Mouse (Mus musculus): ENCODE measurements at regions not wholly inside any gene's neighbourhood (a gene's known extent, or its start where the extent isn't known, plus 50 kb on each side); places are given as distances from the start of the nearest gene placed in this dataset.

- ATAC-seq (replicated peaks in 1 of 2; ENCODE audit: insufficient read depth in 1 of 2, low FRiP score in 2 of 2, low TSS enrichment in 1 of 2, low read depth in 1 of 2, poor library complexity in 2 of 2, severe bottlenecking in 2 of 2), result no peak
Observed at GRCm38 (mm10) chr3:18634855-18635254, 686.6 kb downstream of the Cypt12 start.

GRCm38 (mm10) chr3:18637553-18637952 is 689.3 kb downstream of the Cypt12 start:
- ATAC-seq (replicated peaks in 1 of 2; ENCODE audit: insufficient read depth in 1 of 2, low FRiP score in 2 of 2, low TSS enrichment in 1 of 2, low read depth in 1 of 2, poor library complexity in 2 of 2, severe bottlenecking in 2 of 2), result no peak

- no peak for ATAC-seq (replicated peaks in 1 of 2; ENCODE audit: insufficient read depth in 1 of 2, low FRiP score in 2 of 2, low TSS enrichment in 1 of 2, low read depth in 1 of 2, poor library complexity in 2 of 2, severe bottlenecking in 2 of 2)
Observed at GRCm38 (mm10) chr3:18640286-18640685, 692.1 kb downstream of the Cypt12 start.

DNA sequence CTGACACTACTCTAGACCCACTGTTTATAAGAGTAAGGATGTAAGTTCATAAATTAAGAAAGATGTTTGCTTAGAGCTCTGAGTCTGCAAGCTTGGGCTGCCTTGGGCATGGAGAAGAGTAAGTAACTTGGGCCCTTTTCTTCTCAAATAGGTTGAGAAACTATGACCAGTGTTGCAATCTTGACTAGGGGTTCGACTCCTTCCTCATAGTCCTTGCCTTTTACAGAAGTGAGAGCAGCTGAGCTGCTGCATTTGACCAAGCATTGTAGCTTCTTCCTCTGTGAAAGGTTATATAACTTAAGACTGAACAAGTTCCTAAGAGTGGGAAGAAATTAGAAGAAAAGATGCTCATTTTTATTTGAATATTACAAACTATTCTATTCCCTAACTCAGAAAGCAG is 693.5 kb downstream of the Cypt12 start:
- no peak for ATAC-seq (replicated peaks in 1 of 2; ENCODE audit: insufficient read depth in 1 of 2, low FRiP score in 2 of 2, low TSS enrichment in 1 of 2, low read depth in 1 of 2, poor library complexity in 2 of 2, severe bottlenecking in 2 of 2)

DNA sequence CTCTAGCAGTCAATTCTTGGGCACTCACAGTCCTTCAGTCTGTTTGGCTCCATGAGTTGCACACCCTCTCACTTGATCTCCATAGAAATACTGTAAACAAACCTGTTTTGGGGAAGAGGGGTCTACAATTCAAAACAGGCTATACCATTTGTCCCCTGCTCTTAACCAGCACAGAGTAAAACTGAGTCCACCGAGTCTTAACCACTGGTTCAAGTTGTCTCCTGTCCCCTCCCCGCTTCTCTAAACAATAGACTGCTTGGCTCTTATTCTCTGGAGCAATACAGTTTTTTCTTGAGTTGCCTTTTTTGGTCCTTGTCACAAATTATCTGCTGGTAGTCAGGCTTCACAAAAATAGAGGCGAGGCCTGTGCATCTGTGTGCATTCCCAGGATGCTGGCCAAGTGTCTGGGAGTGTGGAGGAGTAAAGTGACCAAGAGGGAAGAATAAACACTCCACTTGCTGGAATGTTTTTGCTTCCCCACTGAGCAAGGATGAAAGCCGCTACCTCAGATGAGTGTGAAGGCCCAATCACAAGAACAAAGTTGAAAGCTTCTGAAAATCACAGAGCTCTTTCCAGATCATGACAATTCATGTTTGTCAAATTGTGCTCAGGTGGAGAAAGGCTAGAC is 695.3 kb downstream of the Cypt12 start:
- no peak for ATAC-seq (replicated peaks in 1 of 2; ENCODE audit: insufficient read depth in 1 of 2, low FRiP score in 2 of 2, low TSS enrichment in 1 of 2, low read depth in 1 of 2, poor library complexity in 2 of 2, severe bottlenecking in 2 of 2)

- ATAC-seq (replicated peaks in 1 of 2; ENCODE audit: insufficient read depth in 1 of 2, low FRiP score in 2 of 2, low TSS enrichment in 1 of 2, low read depth in 1 of 2, poor library complexity in 2 of 2, severe bottlenecking in 2 of 2), result no peak
Observed at GRCm38 (mm10) chr3:18645481-18645880, 697.3 kb downstream of the Cypt12 start.

DNA sequence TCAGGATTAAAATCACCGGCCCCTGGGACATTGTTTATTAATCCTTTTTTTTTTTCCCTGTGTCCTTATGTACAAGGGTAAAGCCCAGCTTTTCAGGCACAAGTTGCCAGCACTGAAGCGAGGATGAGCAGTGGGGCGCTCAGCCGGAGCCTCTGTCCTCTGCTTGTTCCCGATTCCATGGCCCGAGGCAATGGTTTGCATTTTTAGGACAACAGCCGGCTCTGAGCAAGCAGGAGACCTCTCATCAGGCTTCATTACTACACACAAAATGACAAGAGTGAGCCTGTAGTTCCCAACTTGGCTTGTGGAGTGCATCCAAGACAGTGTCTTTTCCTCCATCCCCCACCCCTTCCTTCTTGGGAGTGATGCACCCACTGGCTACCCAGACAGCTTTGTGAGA is 697.7 kb downstream of the Cypt12 start:
- no peak for ATAC-seq (replicated peaks in 1 of 2; ENCODE audit: insufficient read depth in 1 of 2, low FRiP score in 2 of 2, low TSS enrichment in 1 of 2, low read depth in 1 of 2, poor library complexity in 2 of 2, severe bottlenecking in 2 of 2)

GRCm38 (mm10) chr3:18653557-18653956 is 705.3 kb downstream of the Cypt12 start:
- ATAC-seq (replicated peaks in 1 of 2; ENCODE audit: insufficient read depth in 1 of 2, low FRiP score in 2 of 2, low TSS enrichment in 1 of 2, low read depth in 1 of 2, poor library complexity in 2 of 2, severe bottlenecking in 2 of 2), result no peak

DNA sequence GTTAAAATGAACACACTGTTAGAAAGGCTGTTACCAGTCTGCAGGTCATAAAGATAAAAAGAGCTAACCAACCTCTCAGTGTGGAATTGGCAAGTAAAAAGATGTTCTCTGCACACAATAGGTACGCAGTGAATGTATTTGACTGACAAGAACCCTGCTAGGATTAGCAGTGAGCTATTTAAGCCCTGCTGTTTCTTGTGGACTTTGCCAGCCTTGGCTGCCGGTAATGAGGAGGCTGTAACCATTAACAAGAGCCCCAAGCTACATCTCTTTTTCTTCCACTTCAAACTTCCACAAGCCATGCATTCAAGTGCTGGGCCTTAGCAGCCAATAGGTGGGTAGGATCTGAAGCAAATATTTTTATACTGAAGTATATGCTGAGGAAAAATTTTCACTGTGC is 717.5 kb downstream of the Cypt12 start:
- ATAC-seq (replicated peaks in 1 of 2; ENCODE audit: insufficient read depth in 1 of 2, low FRiP score in 2 of 2, low TSS enrichment in 1 of 2, low read depth in 1 of 2, poor library complexity in 2 of 2, severe bottlenecking in 2 of 2), result no peak

DNA sequence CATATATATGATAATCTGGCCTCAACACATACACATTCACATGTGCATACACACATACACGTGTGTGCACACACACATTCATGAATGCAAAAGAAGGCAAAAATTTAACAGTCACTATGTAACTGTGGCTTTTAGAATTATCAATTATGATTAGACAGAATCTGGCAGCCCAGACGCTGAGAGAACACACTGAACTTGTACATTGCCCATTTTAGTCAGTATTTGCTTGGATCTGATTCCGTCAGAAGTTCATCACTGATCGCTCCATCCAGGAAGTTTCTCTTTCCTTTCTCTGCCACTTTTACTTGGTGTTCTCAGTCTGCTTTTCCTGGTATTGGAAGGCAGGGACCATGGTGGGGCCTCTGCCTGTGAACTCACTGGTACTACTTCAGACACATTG is 719.5 kb downstream of the Cypt12 start:
- ATAC-seq (replicated peaks in 1 of 2; ENCODE audit: insufficient read depth in 1 of 2, low FRiP score in 2 of 2, low TSS enrichment in 1 of 2, low read depth in 1 of 2, poor library complexity in 2 of 2, severe bottlenecking in 2 of 2), result no peak

DNA sequence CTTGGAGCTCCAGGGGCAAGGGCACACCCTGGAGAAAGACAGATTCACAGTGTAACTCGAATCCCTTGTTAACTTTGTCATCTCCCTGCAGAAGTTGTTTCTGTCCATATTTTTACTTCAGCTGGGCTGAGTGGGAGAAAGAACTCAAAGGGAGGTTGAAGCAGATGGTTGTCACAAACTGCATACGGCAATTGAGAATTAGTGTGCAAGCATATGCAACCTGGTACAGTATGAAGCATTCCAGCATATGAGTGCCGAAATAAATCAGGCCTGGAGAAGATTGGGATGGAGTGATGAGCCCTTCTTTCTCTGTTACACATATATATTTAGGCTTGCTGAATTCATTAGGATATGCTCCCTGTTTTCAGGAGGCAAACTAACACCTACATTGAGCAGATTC is 720.7 kb downstream of the Cypt12 start:
- no peak for ATAC-seq (replicated peaks in 1 of 2; ENCODE audit: insufficient read depth in 1 of 2, low FRiP score in 2 of 2, low TSS enrichment in 1 of 2, low read depth in 1 of 2, poor library complexity in 2 of 2, severe bottlenecking in 2 of 2)

GRCm38 (mm10) chr3:18670203-18670700 is 722.0 kb downstream of the Cypt12 start:
- no peak for ATAC-seq (replicated peaks in 1 of 2; ENCODE audit: insufficient read depth in 1 of 2, low FRiP score in 2 of 2, low TSS enrichment in 1 of 2, low read depth in 1 of 2, poor library complexity in 2 of 2, severe bottlenecking in 2 of 2)

GRCm38 (mm10) chr3:18671681-18672080 is 723.5 kb downstream of the Cypt12 start:
- ATAC-seq (replicated peaks in 1 of 2; ENCODE audit: insufficient read depth in 1 of 2, low FRiP score in 2 of 2, low TSS enrichment in 1 of 2, low read depth in 1 of 2, poor library complexity in 2 of 2, severe bottlenecking in 2 of 2), result no peak

DNA sequence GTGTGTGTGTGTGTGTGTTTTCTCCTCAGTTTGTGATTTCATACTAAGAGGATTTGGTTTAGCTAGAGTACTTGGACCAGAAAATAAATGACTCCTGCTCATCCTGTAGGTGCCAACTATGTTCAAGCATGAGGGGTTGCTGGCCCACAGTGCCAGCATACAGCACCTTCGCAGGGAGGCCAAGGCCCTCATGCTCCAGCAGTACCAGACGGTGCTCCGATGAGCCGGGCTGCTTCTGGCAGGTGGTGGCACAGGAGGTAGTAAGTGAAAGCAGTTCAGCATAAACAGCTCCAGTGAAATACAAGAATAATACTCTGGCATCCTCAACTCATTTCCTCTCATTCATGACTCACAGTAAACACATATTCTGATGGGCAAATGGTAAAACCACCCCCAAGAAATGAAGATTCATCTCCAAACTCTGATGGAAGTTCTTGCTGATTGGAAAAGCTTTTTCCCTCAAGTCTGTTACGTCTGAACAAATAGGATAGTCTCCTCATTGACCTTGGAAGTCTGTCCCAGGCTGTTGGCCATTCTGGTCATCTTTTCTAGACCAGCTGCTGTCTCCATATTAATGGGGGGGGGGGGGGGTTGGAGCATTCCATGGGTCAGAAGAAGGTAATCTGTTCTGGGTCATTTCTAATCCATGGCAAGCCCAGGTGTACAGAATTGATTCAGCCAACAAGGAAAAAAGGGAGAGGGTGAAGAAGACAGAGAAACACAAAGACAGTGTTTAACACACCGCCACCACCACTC is 735.3 kb downstream of the Cypt12 start:
- no peak for ATAC-seq (replicated peaks in 1 of 2; ENCODE audit: insufficient read depth in 1 of 2, low FRiP score in 2 of 2, low TSS enrichment in 1 of 2, low read depth in 1 of 2, poor library complexity in 2 of 2, severe bottlenecking in 2 of 2)

GRCm38 (mm10) chr3:18695113-18695792 is 747.0 kb downstream of the Cypt12 start:
- no peak for ATAC-seq (replicated peaks in 1 of 2; ENCODE audit: insufficient read depth in 1 of 2, low FRiP score in 2 of 2, low TSS enrichment in 1 of 2, low read depth in 1 of 2, poor library complexity in 2 of 2, severe bottlenecking in 2 of 2)

GRCm38 (mm10) chr3:18696981-18697660 is 748.9 kb downstream of the Cypt12 start:
- no peak for ATAC-seq (replicated peaks in 1 of 2; ENCODE audit: insufficient read depth in 1 of 2, low FRiP score in 2 of 2, low TSS enrichment in 1 of 2, low read depth in 1 of 2, poor library complexity in 2 of 2, severe bottlenecking in 2 of 2)

- no peak for ATAC-seq (replicated peaks in 1 of 2; ENCODE audit: insufficient read depth in 1 of 2, low FRiP score in 2 of 2, low TSS enrichment in 1 of 2, low read depth in 1 of 2, poor library complexity in 2 of 2, severe bottlenecking in 2 of 2)
Observed at GRCm38 (mm10) chr3:18698106-18698505, 749.9 kb downstream of the Cypt12 start.

GRCm38 (mm10) chr3:18705165-18705564 is 757.0 kb downstream of the Cypt12 start:
- ATAC-seq (replicated peaks in 1 of 2; ENCODE audit: insufficient read depth in 1 of 2, low FRiP score in 2 of 2, low TSS enrichment in 1 of 2, low read depth in 1 of 2, poor library complexity in 2 of 2, severe bottlenecking in 2 of 2), result no peak
